In genomic region chr2:118422385-118422784, GRCm38 (mm10) we compare ENCODE assay signal across 19 mouse cellular contexts. TPM values are rescaled to one million over a fixed set of nuclear protein-coding genes. Genes with fewer than 3 reads are reported as not detected.
DNase-seq lines count a peak whose midpoint lies in the region; ATAC-seq and TF ChIP-seq lines count a peak whose summit lies in the region.
"Had no signal": no experiment of that assay in that cellular context is flagged by ENCODE, and none has a peak within 500 bp of the region (broad histone marks: within the 10 kb centered on the region; RNA-seq: fewer than 3 reads in every experiment).

No protein-coding gene starts in this region.

- no peak overlapping the region for H3K4me2 ChIP-seq in kidney, embryonic 15.5 days
- H3K4me2 ChIP-seq in midbrain, embryonic 11.5 days: no peak overlapping the region
- no peak overlapping the region for H3K4me2 ChIP-seq in liver, postnatal 0 days (ENCODE audit: low read depth, low read length)
- H3K4me2 ChIP-seq: hindbrain, embryonic 13.5 days; limb, embryonic 12.5 days had no signal

- no peak overlapping the region for H3K4me3 ChIP-seq in kidney, embryonic 15.5 days (replicated peaks)
- no peak overlapping the region for H3K4me3 ChIP-seq in midbrain, embryonic 11.5 days (ENCODE audit: low read depth, low read length)
- no peak overlapping the region for H3K4me3 ChIP-seq in liver, postnatal 0 days (ENCODE audit: low read depth, low read length)
- H3K4me3 ChIP-seq: hindbrain, embryonic 13.5 days; layer of hippocampus, adult 2 months; limb, embryonic 12.5 days; megakaryocyte, embryonic 14.5 days had no signal

- H3K27me3 ChIP-seq in kidney, embryonic 15.5 days: no peaks in the 10 kb centered on the region
- H3K27me3 ChIP-seq in midbrain, embryonic 11.5 days (ENCODE audit: control insufficient read depth, insufficient read depth, low read length): no peaks in the 10 kb centered on the region
- H3K27me3 ChIP-seq in liver, postnatal 0 days (ENCODE audit: insufficient read depth, low read length): no peaks in the 10 kb centered on the region
- H3K27me3 ChIP-seq: hindbrain, embryonic 13.5 days; limb, embryonic 12.5 days; megakaryocyte, embryonic 14.5 days had no signal

- H3K9me3 ChIP-seq in kidney, embryonic 15.5 days (replicated peaks): no peaks in the 10 kb centered on the region
- H3K9me3 ChIP-seq in midbrain, embryonic 11.5 days (ENCODE audit: control insufficient read depth, low read length): no peaks in the 10 kb centered on the region
- H3K9me3 ChIP-seq in liver, postnatal 0 days (ENCODE audit: low read length): no peaks in the 10 kb centered on the region
- H3K9me3 ChIP-seq: hindbrain, embryonic 13.5 days; limb, embryonic 12.5 days; megakaryocyte, embryonic 14.5 days had no signal

- no peak for TF ChIP-seq CTCF in liver, postnatal 0 days (IDR thresholded peaks at IDR 0.05; ENCODE audit: low read depth)

- H3K4me1 ChIP-seq in kidney, embryonic 15.5 days: no peaks in the 10 kb centered on the region
- H3K4me1 ChIP-seq in midbrain, embryonic 11.5 days (ENCODE audit: control insufficient read depth, insufficient read depth, low read length): no peaks in the 10 kb centered on the region
- H3K4me1 ChIP-seq in liver, postnatal 0 days (ENCODE audit: insufficient read depth): no peaks in the 10 kb centered on the region
- H3K4me1 ChIP-seq: limb, embryonic 12.5 days had no signal

- no peak overlapping the region for H3K27ac ChIP-seq in kidney, embryonic 15.5 days
- no peak overlapping the region for H3K27ac ChIP-seq in midbrain, embryonic 11.5 days (ENCODE audit: low read depth, low read length)
- H3K27ac ChIP-seq in liver, postnatal 0 days (ENCODE audit: low read depth): no peak overlapping the region
- H3K27ac ChIP-seq: hindbrain, embryonic 13.5 days; layer of hippocampus, adult 2 months; limb, embryonic 12.5 days; liver, embryonic 14.5 days had no signal

- peak; percentile 9 for DNase-seq in kidney, adult 18-20 months
- peak; percentile 7 to 12 for DNase-seq in heart, postnatal 14 days
- DNase-seq in kidney, postnatal 25 days: peak; percentile 22 to 61
- DNase-seq in lung, postnatal 14 days: peak; percentile 19
- no peak for DNase-seq in midbrain, embryonic 11.5 days (ENCODE audit: low spot score, missing footprints)
- no peak for DNase-seq in liver, postnatal 0 days
- DNase-seq: cerebellum, adult 11 months; cerebellum, postnatal 36 days; right cerebral cortex, adult 18-20 months; thymus, postnatal 4 days had no signal

- no peak for TF ChIP-seq EP300 in liver, postnatal 0 days (IDR thresholded peaks at IDR 0.05; ENCODE audit: low read depth)

- peaks cover 62% of the 10 kb centered on the region for H3K36me3 ChIP-seq in kidney, embryonic 15.5 days
- peaks cover 4% of the 10 kb centered on the region; the same call in 1 of the 2 replicates for H3K36me3 ChIP-seq in midbrain, embryonic 11.5 days (ENCODE audit: control insufficient read depth, insufficient read depth, low read length)
- H3K36me3 ChIP-seq in liver, postnatal 0 days (replicated peaks; ENCODE audit: insufficient read depth, low read length): peaks cover 35% of the 10 kb centered on the region

- intact Hi-C loops in heart, postnatal 14 days (cut with DNase I): no loop called here

- no peak overlapping the region for H3K9ac ChIP-seq in kidney, embryonic 15.5 days
- H3K9ac ChIP-seq in midbrain, embryonic 11.5 days (ENCODE audit: low read length): no peak overlapping the region
- no peak overlapping the region for H3K9ac ChIP-seq in liver, postnatal 0 days (replicated peaks)
- H3K9ac ChIP-seq: hindbrain, embryonic 13.5 days; limb, embryonic 12.5 days; liver, embryonic 14.5 days had no signal

- ATAC-seq in kidney, embryonic 15.5 days (replicated peaks; ENCODE audit: low FRiP score): no peak
- ATAC-seq in midbrain, embryonic 11.5 days (ENCODE audit: low FRiP score): no peak
- no peak for ATAC-seq in liver, postnatal 0 days
- ATAC-seq: forebrain, embryonic 16.5 days; midbrain, embryonic 16.5 days had no signal

- WGBS in kidney, embryonic 15.5 days: 78% methylated on average over 8 of the region's 8 CpGs
- WGBS in midbrain, embryonic 11.5 days: 85% methylated on average over 8 of the region's 8 CpGs
- WGBS in liver, postnatal 0 days (ENCODE audit: insufficient replicate concordance): 75% methylated on average over 8 of the region's 8 CpGs

RNA-seq across cellular contexts. Expression of gene Eif2ak4, which starts 34.0 kb away (rescaled TPM):
- 12.3 and 13.8 TPM in 2 replicates for polyA plus RNA-seq in kidney, embryonic 15.5 days (2015; fragmentation: Nextera tagmentation; extraction: Ambion mirVana)
- 1 to 10 TPM; 9.2 to 9.3 TPM for total RNA-seq in heart, postnatal 14 days (2021)
- polyA plus RNA-seq in midbrain, embryonic 11.5 days (2014; fragmentation: Nextera tagmentation; extraction: Ambion mirVana): 11.6 and 11.8 TPM in 2 replicates
- polyA plus RNA-seq in liver, postnatal 0 days (2015; fragmentation: Nextera tagmentation; extraction: Ambion mirVana): 3.0 and 3.1 TPM in 2 replicates

RNA-seq across cellular contexts. Expression of gene Gpr176, which starts 49.2 kb away (rescaled TPM):
- 1.1 and 1.4 TPM in 2 replicates for polyA plus RNA-seq in kidney, embryonic 15.5 days (2015; fragmentation: Nextera tagmentation; extraction: Ambion mirVana)
- total RNA-seq in heart, postnatal 14 days (2021): under 1 TPM; 0.19 to 0.20 TPM
- polyA plus RNA-seq in midbrain, embryonic 11.5 days (2014; fragmentation: Nextera tagmentation; extraction: Ambion mirVana): 0.25 TPM in 2 replicates
- 0.05 and 0.07 TPM in 2 replicates for polyA plus RNA-seq in liver, postnatal 0 days (2015; fragmentation: Nextera tagmentation; extraction: Ambion mirVana)
- total RNA-seq: granulocyte monocyte progenitor cell, adult 5-6 weeks had no signal

RNA-seq across cellular contexts. Expression of gene Srp14, which starts 57.1 kb away (rescaled TPM):
- polyA plus RNA-seq in kidney, embryonic 15.5 days (2015; fragmentation: Nextera tagmentation; extraction: Ambion mirVana): 224 and 241 TPM in 2 replicates
- total RNA-seq in heart, postnatal 14 days (2021): 100 to 1,000 TPM; 113 to 115 TPM
- 281 and 293 TPM in 2 replicates for polyA plus RNA-seq in midbrain, embryonic 11.5 days (2014; fragmentation: Nextera tagmentation; extraction: Ambion mirVana)
- 101 and 107 TPM in 2 replicates for polyA plus RNA-seq in liver, postnatal 0 days (2015; fragmentation: Nextera tagmentation; extraction: Ambion mirVana)

Comparison
In these comparisons a context has a peak if more than half of its experiments do, and no peak if none do; other contexts are left out.
1. DNase-seq: peak in kidney, adult 18-20 months (single experiment), heart, postnatal 14 days (2 of 2), kidney, postnatal 25 days (2 of 2) and lung, postnatal 14 days (single experiment); none in midbrain, embryonic 11.5 days (single experiment) and liver, postnatal 0 days (single experiment).